Mouse (Mus musculus) urinary bladder, postnatal 4 days (tissue): ENCODE measurements around the gene Cyp2c37.
"Not testable (repeated sequence)": the region's sequence is repeated elsewhere in the genome, so short reads cannot be mapped to it uniquely, and the experiment has no call there.

Experiments
- DNase-seq, 2 experiments: peaks; one replicate each; pipeline ENCODE4 v3.0.0; 2021 to 2022; ENCODE audit warnings: low spot score in 2 of 2

Gene Cyp2c37

GRCm38 (mm10) chr19:39992140-39992539 lies at the start of gene Cyp2c37:
Cyp2c37 (plus strand) TSS chr19:39992424.
- DNase-seq, result not testable (repeated sequence)

GRCm38 (mm10) chr19:39960861-39961260 lies 31.4 kb upstream of the Cyp2c37 start:
- DNase-seq, result not testable (repeated sequence)

GRCm38 (mm10) chr19:39971096-39971495 lies 21.1 kb upstream of the Cyp2c37 start:
- not testable (repeated sequence) for DNase-seq

- no peak for DNase-seq
These were observed 2.8 kb upstream of the Cyp2c37 start for GRCm38 (mm10) chr19:39989471-39989870.
